Comparison of ENCODE assay signal across 8 mouse cellular contexts in genomic region chr13:110902994-110903644, GRCm38 (mm10).
DNase-seq lines count a peak whose midpoint lies in the region; ATAC-seq and TF ChIP-seq lines count a peak whose summit lies in the region.

No protein-coding gene starts in this region.

- no peak overlapping the region for H3K4me2 ChIP-seq in forebrain, postnatal 0 days (ENCODE audit: low read depth)
- H3K4me2 ChIP-seq in forebrain, embryonic 15.5 days (replicated peaks) = no peak overlapping the region
- no peak overlapping the region for H3K4me2 ChIP-seq in heart, embryonic 11.5 days
- no peak overlapping the region for H3K4me2 ChIP-seq in lung, embryonic 14.5 days

- ATAC-seq in forebrain, postnatal 0 days = peak; percentile 48; the same call in 1 of the 2 replicates
- ATAC-seq in forebrain, embryonic 15.5 days (replicated peaks) = no peak
- ATAC-seq in heart, embryonic 11.5 days (replicated peaks; ENCODE audit: insufficient number of reproducible peaks, low FRiP score, low TSS enrichment) = peak; percentile 83
- peak; percentile 94 for ATAC-seq in lung, embryonic 14.5 days (ENCODE audit: insufficient read depth)

- H3K4me3 ChIP-seq in forebrain, postnatal 0 days (ENCODE audit: low read depth, low read length) = no peak overlapping the region
- no peak overlapping the region for H3K4me3 ChIP-seq in forebrain, embryonic 15.5 days
- H3K4me3 ChIP-seq in heart, embryonic 11.5 days (ENCODE audit: low read depth, low read length) = no peak overlapping the region
- no peak overlapping the region for H3K4me3 ChIP-seq in lung, embryonic 14.5 days (ENCODE audit: low read depth, low read length)

- DNase-seq in forebrain, postnatal 0 days = peak; percentile 41
- peak; percentile 53 for DNase-seq in brain, adult 2 months (ENCODE audit: low read depth, low spot score)
- DNase-seq in kidney, postnatal 14 days = peak; percentile 93
- peak; percentile 98 for DNase-seq in lung, embryonic 14.5 days
- DNase-seq in right cerebral cortex, postnatal 4 days = peak; percentile 65
- DNase-seq in cerebellum, adult 11-12 months = no peak

- TF ChIP-seq CTCF in forebrain, postnatal 0 days (IDR thresholded peaks at IDR 0.05; ENCODE audit: low read depth) = no peak
- TF ChIP-seq CTCF in lung, embryonic 14.5 days (IDR thresholded peaks at IDR 0.05; ENCODE audit: low read depth) = no peak

- no peaks in the 10 kb centered on the region for H3K27me3 ChIP-seq in forebrain, postnatal 0 days (ENCODE audit: insufficient read depth, low read length)
- no peaks in the 10 kb centered on the region for H3K27me3 ChIP-seq in forebrain, embryonic 15.5 days
- H3K27me3 ChIP-seq in heart, embryonic 11.5 days (ENCODE audit: control insufficient read depth, insufficient read depth, low read length) = no peaks in the 10 kb centered on the region
- H3K27me3 ChIP-seq in lung, embryonic 14.5 days (ENCODE audit: insufficient read depth, low read length) = no peaks in the 10 kb centered on the region

- no peak overlapping the region for H3K9ac ChIP-seq in forebrain, postnatal 0 days
- no peak overlapping the region for H3K9ac ChIP-seq in forebrain, embryonic 15.5 days (replicated peaks)
- H3K9ac ChIP-seq in heart, embryonic 11.5 days (ENCODE audit: low read depth, low read length) = no peak overlapping the region
- no peak overlapping the region for H3K9ac ChIP-seq in lung, embryonic 14.5 days

- H3K27ac ChIP-seq in forebrain, postnatal 0 days (ENCODE audit: low read depth, low read length) = no peak overlapping the region
- no peak overlapping the region for H3K27ac ChIP-seq in forebrain, embryonic 15.5 days (replicated peaks)
- H3K27ac ChIP-seq in heart, embryonic 11.5 days (ENCODE audit: low read depth, low read length) = peak overlapping the region; percentile 74
- H3K27ac ChIP-seq in lung, embryonic 14.5 days (ENCODE audit: low read depth) = peak overlapping the region; percentile 78

- 57% methylated on average over 7 of the region's 7 CpGs for WGBS in forebrain, postnatal 0 days
- WGBS in forebrain, embryonic 15.5 days = 64% methylated on average over 7 of the region's 7 CpGs
- 34% methylated on average over 7 of the region's 7 CpGs for whole genome bisulfite sequencing in heart, embryonic 11.5 days (ENCODE audit: insufficient replicate concordance)
- WGBS in lung, embryonic 14.5 days = 15% methylated on average over 7 of the region's 7 CpGs

- H3K9me3 ChIP-seq in forebrain, postnatal 0 days (ENCODE audit: low read length) = no peaks in the 10 kb centered on the region
- no peaks in the 10 kb centered on the region for H3K9me3 ChIP-seq in forebrain, embryonic 15.5 days
- no peaks in the 10 kb centered on the region for H3K9me3 ChIP-seq in heart, embryonic 11.5 days (replicated peaks; ENCODE audit: control insufficient read depth, low read length)
- H3K9me3 ChIP-seq in lung, embryonic 14.5 days (ENCODE audit: low read depth, low read length) = no peaks in the 10 kb centered on the region

- H3K36me3 ChIP-seq in forebrain, postnatal 0 days (ENCODE audit: insufficient read depth) = no peaks in the 10 kb centered on the region
- no peaks in the 10 kb centered on the region for H3K36me3 ChIP-seq in forebrain, embryonic 15.5 days
- no peaks in the 10 kb centered on the region for H3K36me3 ChIP-seq in heart, embryonic 11.5 days (ENCODE audit: control insufficient read depth, insufficient read depth, low read length)
- no peaks in the 10 kb centered on the region for H3K36me3 ChIP-seq in lung, embryonic 14.5 days (ENCODE audit: insufficient read depth)

- H3K4me1 ChIP-seq in forebrain, postnatal 0 days (ENCODE audit: insufficient read depth) = no peaks in the 10 kb centered on the region
- H3K4me1 ChIP-seq in forebrain, embryonic 15.5 days = no peaks in the 10 kb centered on the region
- peaks cover 17% of the 10 kb centered on the region; the same call in 1 of the 2 replicates for H3K4me1 ChIP-seq in heart, embryonic 11.5 days (ENCODE audit: control insufficient read depth, insufficient read depth, low read length)
- peaks cover 20% of the 10 kb centered on the region for H3K4me1 ChIP-seq in lung, embryonic 14.5 days (ENCODE audit: insufficient read depth)

Comparison
In these comparisons a context has a peak if more than half of its experiments do, and no peak if none do; other contexts are left out.
1. H3K27ac ChIP-seq: peak in heart, embryonic 11.5 days (single experiment) and lung, embryonic 14.5 days (single experiment); none in forebrain, postnatal 0 days (single experiment) and forebrain, embryonic 15.5 days (single experiment).